Mouse (Mus musculus): ENCODE results near the gene Dock4.

GRCm38 (mm10) chr12:40501141-40501540, 55.4 kb downstream of the Dock4 start:
- no peak for TF ChIP-seq POLR2A (IDR thresholded peaks at IDR 0.05; ENCODE audit: extremely low read depth, insufficient read depth, low read length)
- no peak for TF ChIP-seq CTCF (IDR thresholded peaks at IDR 0.05; ENCODE audit: extremely low read depth, insufficient read depth, low read length)

All from cortical plate, adult 2 months (tissue).